Mouse (Mus musculus) layer of hippocampus, adult 9-11 months (tissue): Measurements from ENCODE around the gene Mfsd14a.
"Not testable (repeated sequence)": the region's sequence is repeated elsewhere in the genome, so short reads cannot be mapped to it uniquely, and the experiment has no call there.

ENCODE experiments used
- DNase-seq: peaks from one replicate; pipeline ENCODE4 v3.0.0; 2022

Mfsd14a gene

GRCm38 (mm10) chr3:116662463-116662863, at the start of gene Mfsd14a:
TSS of gene Mfsd14a (minus strand) at chr3:116662677.
- DNase-seq = peak; percentile 96

GRCm38 (mm10) chr3:116711624-116712435, 49.4 kb upstream of the Mfsd14a start:
- DNase-seq = peak; percentile 49

- no peak for DNase-seq
Observed at GRCm38 (mm10) chr3:116710941-116711340, 48.5 kb upstream of the Mfsd14a start.

- DNase-seq = no peak
Observed at GRCm38 (mm10) chr3:116705637-116706204, 43.2 kb upstream of the Mfsd14a start.

GRCm38 (mm10) chr3:116703835-116704234, 41.4 kb upstream of the Mfsd14a start:
- DNase-seq = no peak

- DNase-seq = no peak
Observed at GRCm38 (mm10) chr3:116702647-116703272, 40.3 kb upstream of the Mfsd14a start.

GRCm38 (mm10) chr3:116701601-116702000, 39.1 kb upstream of the Mfsd14a start:
- DNase-seq = no peak

- DNase-seq = no peak
Observed at GRCm38 (mm10) chr3:116698786-116699185, 36.3 kb upstream of the Mfsd14a start.

GRCm38 (mm10) chr3:116695666-116695985, 33.1 kb upstream of the Mfsd14a start:
- DNase-seq = no peak

GRCm38 (mm10) chr3:116694955-116695665, 32.6 kb upstream of the Mfsd14a start:
- DNase-seq = no peak

GRCm38 (mm10) chr3:116694312-116694711, 31.8 kb upstream of the Mfsd14a start:
- no peak for DNase-seq

- DNase-seq = no peak
Observed at GRCm38 (mm10) chr3:116681160-116681559, 18.7 kb upstream of the Mfsd14a start, which contains the start of gene Gm43191. TSS of gene Gm43191 (minus strand) at chr3:116681260.

GRCm38 (mm10) chr3:116664281-116664680, 1.8 kb upstream of the Mfsd14a start:
- not testable (repeated sequence) for DNase-seq

- peak; percentile 15 for DNase-seq
Observed at GRCm38 (mm10) chr3:116661870-116662414, 535 bp downstream of the Mfsd14a start.

- DNase-seq = no peak
Observed at GRCm38 (mm10) chr3:116661288-116661869, 1.1 kb downstream of the Mfsd14a start.

- DNase-seq = no peak
Observed at GRCm38 (mm10) chr3:116659856-116660430, 2.5 kb downstream of the Mfsd14a start.

GRCm38 (mm10) chr3:116658928-116659565, 3.4 kb downstream of the Mfsd14a start:
- DNase-seq = no peak

GRCm38 (mm10) chr3:116656184-116656965, 6.1 kb downstream of the Mfsd14a start:
- no peak for DNase-seq

- DNase-seq = not testable (repeated sequence)
Observed at GRCm38 (mm10) chr3:116654051-116654450, 8.4 kb downstream of the Mfsd14a start.

- no peak for DNase-seq
Observed at GRCm38 (mm10) chr3:116653278-116653945, 9.1 kb downstream of the Mfsd14a start.
